Mouse (Mus musculus): ENCODE data around the gene Obsl1. TPM values are rescaled to one million over a fixed set of nuclear protein-coding genes. Genes with fewer than 3 reads are reported as not detected.
A peak's percentile ranks its signal among the peaks of the same experiment; 100 is the strongest.

Obsl1 gene
- polyA plus RNA-seq, 1 experiment: 57.6 TPM

DNA sequence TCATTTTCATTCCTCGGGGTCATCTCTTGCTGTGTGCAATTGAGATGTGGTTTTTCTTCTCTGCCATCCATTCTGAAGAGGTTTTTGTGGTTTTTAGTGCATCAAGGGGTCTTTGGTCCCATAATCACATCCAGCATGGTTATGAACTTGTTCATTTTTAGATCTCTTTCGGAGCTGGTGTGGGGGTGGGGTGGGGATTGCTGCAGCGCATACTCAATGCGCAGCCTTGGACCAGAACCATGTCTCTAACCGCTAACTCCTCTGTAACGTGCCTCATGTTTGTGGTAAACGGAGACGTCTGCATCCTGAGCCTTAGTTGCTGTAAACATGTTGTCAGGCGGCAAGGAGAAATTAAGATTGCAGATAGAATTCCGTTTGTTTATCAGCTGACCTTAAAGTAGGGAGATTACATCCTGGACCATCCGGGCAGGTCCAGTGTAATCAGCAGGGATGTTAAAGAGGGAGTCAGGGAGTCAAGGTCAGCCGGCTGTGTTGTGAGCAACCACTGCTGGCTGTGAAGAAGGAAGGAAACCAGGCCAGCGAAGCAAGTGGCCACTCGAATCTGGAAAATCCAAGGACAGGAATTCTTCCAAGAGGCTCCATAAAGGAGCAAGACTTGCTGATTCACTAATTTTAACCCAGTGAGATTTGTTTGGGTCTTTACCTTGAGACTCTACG lies 10.6 kb upstream of the Obsl1 start:
- DNase-seq (ENCODE audit: low read depth): no peak
- TF ChIP-seq CTCF (IDR thresholded peaks at IDR 0.05; ENCODE audit: borderline replicate concordance, extremely low read depth, insufficient read depth, insufficient read length): no peak
- TF ChIP-seq POLR2A (IDR thresholded peaks at IDR 0.05; ENCODE audit: borderline replicate concordance, extremely low read depth, insufficient read depth, insufficient read length, poor library complexity, severe bottlenecking): no peak

DNA sequence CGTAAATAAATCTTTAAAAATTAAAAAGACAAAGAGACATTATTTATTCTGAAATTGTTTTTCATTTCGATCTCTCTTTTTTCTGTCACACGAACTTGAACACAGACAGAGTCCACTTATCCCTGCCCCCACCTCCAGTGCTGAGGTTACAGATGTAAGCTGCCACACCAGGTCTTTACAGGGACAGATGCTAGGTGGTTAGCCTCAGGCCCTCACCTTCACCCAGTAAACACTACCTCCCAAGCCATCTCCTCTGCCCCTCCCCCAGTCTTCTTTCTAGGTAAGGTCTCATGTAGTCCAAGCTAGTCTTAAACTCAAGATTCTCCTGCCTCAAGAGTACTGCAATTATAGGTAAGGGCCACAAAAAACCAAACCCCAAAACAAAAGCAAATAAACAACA lies 6.3 kb upstream of the Obsl1 start:
- DNase-seq (ENCODE audit: low read depth): no peak
- no peak for TF ChIP-seq CTCF (IDR thresholded peaks at IDR 0.05; ENCODE audit: borderline replicate concordance, extremely low read depth, insufficient read depth, insufficient read length)
- TF ChIP-seq POLR2A (IDR thresholded peaks at IDR 0.05; ENCODE audit: borderline replicate concordance, extremely low read depth, insufficient read depth, insufficient read length, poor library complexity, severe bottlenecking): no peak

DNA sequence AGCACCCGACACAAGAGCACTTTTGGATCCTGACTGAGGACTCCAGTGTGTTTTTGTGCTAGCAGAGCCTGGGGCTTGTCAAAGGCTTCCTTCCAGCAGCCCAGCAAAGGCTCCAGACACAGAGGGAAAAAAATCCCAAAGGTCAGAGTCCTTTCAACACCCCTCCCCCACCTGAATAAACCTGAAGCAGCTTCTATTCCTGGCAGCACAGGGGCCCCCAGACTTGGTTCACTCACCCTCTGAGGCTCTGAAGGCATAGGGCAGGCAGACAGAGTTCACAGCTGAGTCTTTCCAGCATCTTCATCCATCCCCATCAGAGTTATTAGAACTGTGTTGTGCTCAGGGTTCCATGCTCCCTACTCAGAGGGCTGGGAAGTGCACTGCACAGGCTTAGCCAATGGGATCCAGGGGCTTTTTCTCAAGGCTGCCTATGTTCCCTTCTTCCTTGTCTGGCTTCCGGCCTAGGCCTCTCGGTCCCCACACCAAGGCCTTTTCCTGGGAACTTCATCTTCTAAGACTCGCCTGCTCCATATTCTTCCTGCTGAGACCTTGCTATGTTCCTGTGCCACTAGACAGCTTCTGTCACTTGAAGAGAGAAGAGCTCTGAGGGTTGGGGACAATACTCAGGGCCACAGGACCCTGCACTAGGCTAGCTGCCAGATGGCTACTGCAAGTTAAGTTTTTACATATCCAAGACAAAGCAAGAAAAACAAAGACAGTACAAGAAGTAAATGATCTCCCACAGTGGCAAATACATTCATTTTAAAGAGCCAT lies 5.4 kb upstream of the Obsl1 start:
- DNase-seq (ENCODE audit: low read depth): no peak
- TF ChIP-seq POLR2A (IDR thresholded peaks at IDR 0.05; ENCODE audit: borderline replicate concordance, extremely low read depth, insufficient read depth, insufficient read length, poor library complexity, severe bottlenecking) (no peak), CTCF (IDR thresholded peaks at IDR 0.05; ENCODE audit: borderline replicate concordance, extremely low read depth, insufficient read depth, insufficient read length) (no peak)

DNA sequence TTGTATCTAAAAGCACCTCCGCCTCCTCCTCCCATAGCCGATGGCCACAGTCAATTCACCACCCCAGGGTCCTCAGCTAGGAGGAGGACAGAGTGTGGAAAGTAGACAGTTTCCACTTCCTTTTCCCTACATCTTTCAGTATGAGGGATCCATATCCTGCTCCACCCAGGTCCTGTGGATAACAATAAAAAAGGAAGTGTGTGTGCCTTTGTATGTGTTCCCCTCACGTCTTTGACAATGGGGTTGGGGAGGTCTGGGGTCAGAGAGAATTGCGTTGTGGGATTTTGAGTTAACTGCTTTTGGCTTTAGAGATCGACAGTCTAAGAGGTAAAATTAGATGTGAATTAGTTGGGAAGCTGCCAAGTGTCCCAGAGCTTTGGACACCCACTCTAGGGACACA lies 3.9 kb upstream of the Obsl1 start:
- no peak for DNase-seq (ENCODE audit: low read depth)
- TF ChIP-seq POLR2A (IDR thresholded peaks at IDR 0.05; ENCODE audit: borderline replicate concordance, extremely low read depth, insufficient read depth, insufficient read length, poor library complexity, severe bottlenecking) (no peak), CTCF (IDR thresholded peaks at IDR 0.05; ENCODE audit: borderline replicate concordance, extremely low read depth, insufficient read depth, insufficient read length) (no peak)

DNA sequence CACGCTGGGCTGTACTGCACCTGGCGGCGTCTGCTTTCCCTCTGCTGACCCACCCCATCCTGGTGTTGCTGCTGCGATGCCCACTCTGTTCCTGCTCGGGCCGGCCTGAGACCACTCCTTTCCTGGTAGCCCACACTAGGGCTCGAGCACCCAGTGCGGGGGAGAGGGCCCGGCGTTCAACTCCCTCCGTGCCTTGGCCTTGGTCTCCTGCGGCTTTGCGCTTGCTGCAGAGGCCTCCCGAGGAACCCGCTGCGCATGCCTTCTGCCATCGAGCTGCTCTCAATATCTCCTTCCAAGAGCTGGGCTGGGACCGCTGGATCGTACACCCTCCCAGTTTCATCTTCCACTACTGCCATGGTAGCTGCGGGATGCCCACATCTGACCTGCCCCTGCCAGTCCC lies 3.3 kb upstream of the Obsl1 start:
- TF ChIP-seq CTCF (IDR thresholded peaks at IDR 0.05; ENCODE audit: borderline replicate concordance, extremely low read depth, insufficient read depth, insufficient read length) (no peak), POLR2A (IDR thresholded peaks at IDR 0.05; ENCODE audit: borderline replicate concordance, extremely low read depth, insufficient read depth, insufficient read length, poor library complexity, severe bottlenecking) (no peak)
- DNase-seq (ENCODE audit: low read depth): no peak

DNA sequence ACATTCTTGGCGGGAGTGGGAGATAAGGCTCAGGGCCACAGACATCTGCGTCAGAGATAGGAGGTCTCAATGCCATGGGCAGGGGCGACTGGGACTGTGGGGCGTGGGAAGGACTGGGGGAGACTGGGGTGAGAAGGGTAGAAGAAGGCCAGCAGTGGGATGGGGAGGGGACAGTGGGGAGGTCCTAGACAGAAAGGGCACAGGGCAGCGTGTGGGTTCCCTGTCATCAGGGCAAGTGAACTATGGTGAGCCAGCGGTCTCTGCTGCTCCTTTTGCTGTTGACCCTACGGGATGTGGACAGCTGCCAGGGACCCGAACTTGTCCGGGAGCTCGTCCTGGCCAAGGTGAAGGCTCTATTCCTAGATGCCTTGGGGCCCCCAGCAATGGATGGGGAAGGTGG lies 754 bp upstream of the Obsl1 start, which contains the start of gene Inha:
Gene Inha, plus strand, starts transcription at position 72 of the 400 bp plus-strand sequence.
- TF ChIP-seq POLR2A (IDR thresholded peaks at IDR 0.05; ENCODE audit: borderline replicate concordance, extremely low read depth, insufficient read depth, insufficient read length, poor library complexity, severe bottlenecking) (no peak), CTCF (IDR thresholded peaks at IDR 0.05; ENCODE audit: borderline replicate concordance, extremely low read depth, insufficient read depth, insufficient read length) (no peak)
- no peak for DNase-seq (ENCODE audit: low read depth)

DNA sequence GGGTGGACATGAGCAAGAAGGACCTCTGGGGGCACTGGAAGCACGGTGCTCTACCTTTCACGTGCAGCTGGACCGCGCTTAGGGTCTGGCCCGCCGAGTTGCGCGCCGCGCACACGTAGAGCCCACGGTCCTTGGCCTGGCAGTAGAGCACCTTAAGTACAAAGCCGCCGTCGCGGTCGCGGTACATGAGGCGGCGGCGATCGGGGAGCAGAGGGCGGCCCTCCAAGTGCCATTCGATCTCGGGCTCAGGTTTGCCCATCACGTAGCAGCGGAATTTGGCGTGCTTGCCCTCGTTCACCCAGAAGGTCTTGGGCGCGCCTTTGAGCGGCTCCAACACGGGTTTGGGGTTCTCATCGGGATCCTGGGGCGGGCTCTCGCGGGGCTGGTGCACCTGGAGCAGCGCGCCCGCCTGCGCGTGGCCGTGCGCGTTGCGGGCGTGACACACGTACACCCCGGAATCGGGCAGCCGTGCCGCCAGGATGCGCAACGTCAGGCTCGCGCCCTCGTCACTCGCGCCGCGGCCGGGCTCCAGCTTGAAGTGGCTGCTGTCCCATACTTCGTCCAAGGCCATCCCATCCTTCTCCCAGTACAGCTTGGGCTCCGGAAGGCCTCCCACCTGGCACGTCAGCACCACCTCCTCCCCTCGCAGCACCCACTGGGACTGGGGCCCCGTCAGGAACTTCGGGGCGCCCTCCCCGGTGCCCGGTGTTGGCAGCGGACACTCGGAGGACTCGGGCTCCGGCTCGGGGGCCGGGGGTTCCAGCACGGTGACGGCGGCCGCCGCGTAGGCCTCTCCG lies 895 bp downstream of the Obsl1 start:
- no peak for TF ChIP-seq CTCF (IDR thresholded peaks at IDR 0.05; ENCODE audit: borderline replicate concordance, extremely low read depth, insufficient read depth, insufficient read length)
- TF ChIP-seq POLR2A (IDR thresholded peaks at IDR 0.05; ENCODE audit: borderline replicate concordance, extremely low read depth, insufficient read depth, insufficient read length, poor library complexity, severe bottlenecking): peak; percentile 72
- DNase-seq (ENCODE audit: low read depth): peak; percentile 86

DNA sequence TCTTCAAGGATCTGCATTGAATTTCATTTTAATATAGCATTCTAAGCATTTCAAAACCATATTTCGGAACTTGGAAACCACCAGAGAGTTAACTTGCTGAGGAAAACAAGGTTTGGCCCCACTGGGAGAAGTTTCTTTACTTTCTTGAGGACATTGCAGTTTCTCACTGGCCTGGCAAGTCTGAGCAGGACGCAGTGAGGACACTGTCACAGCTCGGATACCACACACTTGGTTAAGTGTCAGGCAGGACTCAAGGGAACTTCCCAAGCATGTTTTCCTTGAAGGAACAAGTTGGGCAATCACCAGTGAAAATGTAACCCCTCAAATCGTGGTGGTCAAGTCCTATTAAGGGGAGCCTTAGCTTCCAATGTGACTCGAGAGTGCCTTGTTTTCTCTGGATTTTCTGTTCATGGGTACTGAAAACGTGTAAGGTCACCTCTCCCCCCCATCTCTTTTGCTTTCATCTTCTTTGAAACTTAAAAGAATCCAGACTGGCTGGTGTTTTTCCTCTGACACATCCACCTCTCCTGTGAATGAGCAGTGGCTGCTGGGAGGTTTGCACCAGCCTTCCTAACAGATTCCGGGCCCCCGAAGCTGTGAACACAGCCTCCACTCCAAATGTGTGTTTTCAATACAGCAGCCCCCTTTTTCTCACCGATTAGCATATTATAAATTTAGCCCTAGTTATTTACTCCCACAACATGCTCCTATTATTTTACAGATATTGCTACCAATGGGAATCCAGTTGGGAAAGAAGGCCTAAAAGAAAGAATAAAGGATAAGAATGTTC lies 1.8 kb downstream of the Obsl1 start:
- no peak for TF ChIP-seq CTCF (IDR thresholded peaks at IDR 0.05; ENCODE audit: borderline replicate concordance, extremely low read depth, insufficient read depth, insufficient read length)
- no peak for TF ChIP-seq POLR2A (IDR thresholded peaks at IDR 0.05; ENCODE audit: borderline replicate concordance, extremely low read depth, insufficient read depth, insufficient read length, poor library complexity, severe bottlenecking)
- DNase-seq (ENCODE audit: low read depth): no peak

DNA sequence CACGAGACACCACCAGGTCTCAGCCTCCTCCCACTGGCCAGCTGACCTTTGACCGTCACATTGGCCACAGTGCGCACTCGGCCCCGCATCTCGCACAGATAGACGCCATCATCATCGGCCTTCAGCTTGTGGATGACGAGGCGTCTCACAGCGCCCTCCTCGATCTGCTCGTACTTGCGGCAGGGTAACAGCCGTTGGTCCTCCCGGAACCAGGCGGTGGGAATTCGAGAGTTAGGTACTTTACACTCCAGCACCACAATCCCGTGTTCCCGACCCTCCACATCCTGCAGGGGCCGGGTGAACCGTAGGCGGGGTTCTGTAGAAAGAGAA lies 2.6 kb downstream of the Obsl1 start:
- DNase-seq (ENCODE audit: low read depth): no peak
- TF ChIP-seq CTCF (IDR thresholded peaks at IDR 0.05; ENCODE audit: borderline replicate concordance, extremely low read depth, insufficient read depth, insufficient read length): no peak
- TF ChIP-seq POLR2A (IDR thresholded peaks at IDR 0.05; ENCODE audit: borderline replicate concordance, extremely low read depth, insufficient read depth, insufficient read length, poor library complexity, severe bottlenecking): no peak

DNA sequence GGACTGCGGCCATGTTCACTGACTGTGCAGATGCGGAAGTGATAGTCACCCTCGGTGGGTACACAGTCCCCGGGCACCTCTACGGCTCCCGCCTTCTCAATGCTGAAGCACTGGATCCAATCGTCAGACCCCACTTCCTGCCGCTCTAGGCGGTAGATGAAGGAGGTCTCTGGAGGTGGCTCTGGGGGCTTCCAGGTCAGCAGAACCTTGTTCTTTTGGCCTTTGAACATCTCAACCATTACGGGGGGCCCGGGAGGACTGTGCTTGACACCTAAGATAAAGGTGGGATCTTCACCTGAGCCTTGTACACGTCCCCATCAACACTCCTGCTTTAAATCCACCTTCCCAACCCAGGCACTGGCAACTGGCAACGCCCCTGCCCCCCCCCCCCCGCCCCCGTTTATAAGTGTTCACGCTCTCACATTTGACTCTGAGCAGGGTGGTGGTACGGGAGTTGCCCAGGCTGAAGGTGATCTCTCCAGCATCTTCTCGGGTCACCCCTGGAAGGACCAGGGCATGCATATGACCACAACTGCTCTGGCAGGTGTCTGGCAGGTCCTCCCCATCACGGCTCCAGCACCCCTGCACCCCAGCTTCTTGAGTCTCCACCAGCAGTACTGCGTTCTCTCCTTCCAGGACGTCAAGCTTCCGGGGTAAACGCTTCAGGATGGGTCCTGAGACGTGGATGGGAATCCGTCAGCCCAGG lies 3.2 kb downstream of the Obsl1 start:
- no peak for TF ChIP-seq POLR2A (IDR thresholded peaks at IDR 0.05; ENCODE audit: borderline replicate concordance, extremely low read depth, insufficient read depth, insufficient read length, poor library complexity, severe bottlenecking)
- no peak for DNase-seq (ENCODE audit: low read depth)
